Comparison of ENCODE assay signal across 12 mouse cellular contexts in the genomic region with DNA sequence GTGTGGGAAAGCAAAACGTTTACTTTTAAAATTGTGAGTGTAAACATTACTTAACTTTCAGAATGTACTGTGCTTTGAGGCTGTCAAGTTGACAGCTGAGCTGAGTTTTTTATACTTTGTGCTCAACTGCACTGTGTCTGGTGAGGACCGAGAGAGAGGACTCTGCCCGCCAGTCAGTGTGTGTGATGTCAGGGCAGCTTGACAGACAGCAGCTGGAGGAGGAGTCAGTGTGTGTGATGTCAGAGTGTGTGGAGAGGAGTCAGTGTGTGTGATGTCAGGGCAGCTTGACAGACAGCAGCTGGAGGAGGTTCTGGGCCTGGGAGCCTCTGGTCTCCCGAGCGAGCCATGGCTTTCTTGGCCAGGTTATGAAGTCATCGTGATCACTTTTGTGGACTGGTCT. TPM values are rescaled to one million over a fixed set of nuclear protein-coding genes. Genes with fewer than 3 reads are reported as not detected.
DNase-seq lines count a peak whose midpoint lies in the region; ATAC-seq and TF ChIP-seq lines count a peak whose summit lies in the region.
"Had no signal": no experiment of that assay in that cellular context is flagged by ENCODE, and none has a peak within 500 bp of the region (broad histone marks: within the 10 kb centered on the region; RNA-seq: fewer than 3 reads in every experiment).

No protein-coding gene starts in this region.

- peak; percentile 5; the same call in 1 of the 2 replicates for ATAC-seq in forebrain, postnatal 0 days
- no peak for ATAC-seq in forebrain, embryonic 15.5 days (replicated peaks)
- peak; percentile 5; the same call in 1 of the 2 replicates for ATAC-seq in limb, embryonic 13.5 days (ENCODE audit: low FRiP score, low read depth)
- no peak for ATAC-seq in cerebellum, adult (ENCODE audit: insufficient number of reproducible peaks, low FRiP score, low TSS enrichment)

- H3K27ac ChIP-seq in forebrain, postnatal 0 days (ENCODE audit: low read depth, low read length) = no peak overlapping the region
- no peak overlapping the region for H3K27ac ChIP-seq in forebrain, embryonic 15.5 days (replicated peaks)
- no peak overlapping the region for H3K27ac ChIP-seq in limb, embryonic 13.5 days
- no peak overlapping the region for H3K27ac ChIP-seq in limb, embryonic 10.5 days
- H3K27ac ChIP-seq: macrophage; neural tube, embryonic 12.5 days had no signal

- no peak for DNase-seq in forebrain, postnatal 0 days
- no peak for DNase-seq in limb, embryonic 10.5 days (ENCODE audit: low spot score)
- DNase-seq in kidney, postnatal 4 days = peak; percentile 19 to 34
- DNase-seq in lung, postnatal 36 days = peak; percentile 66
- no peak for DNase-seq in adrenal gland, postnatal 4 days (ENCODE audit: low spot score in 2 of 2)
- DNase-seq: B cell, adult 2 months; cerebellum, postnatal 36 days had no signal

- H3K4me1 ChIP-seq in forebrain, postnatal 0 days (ENCODE audit: insufficient read depth) = no peaks in the 10 kb centered on the region
- H3K4me1 ChIP-seq in forebrain, embryonic 15.5 days = no peaks in the 10 kb centered on the region
- no peaks in the 10 kb centered on the region for H3K4me1 ChIP-seq in limb, embryonic 13.5 days
- H3K4me1 ChIP-seq in limb, embryonic 10.5 days = no peaks in the 10 kb centered on the region
- H3K4me1 ChIP-seq: neural tube, embryonic 12.5 days had no signal

- H3K36me3 ChIP-seq in forebrain, postnatal 0 days (ENCODE audit: insufficient read depth) = peaks cover 36% of the 10 kb centered on the region
- peaks cover 46% of the 10 kb centered on the region for H3K36me3 ChIP-seq in forebrain, embryonic 15.5 days
- peaks cover 77% of the 10 kb centered on the region for H3K36me3 ChIP-seq in limb, embryonic 13.5 days
- H3K36me3 ChIP-seq in limb, embryonic 10.5 days = peaks cover 89% of the 10 kb centered on the region

- no peak overlapping the region for H3K9ac ChIP-seq in forebrain, postnatal 0 days
- no peak overlapping the region for H3K9ac ChIP-seq in forebrain, embryonic 15.5 days (replicated peaks)
- H3K9ac ChIP-seq in limb, embryonic 13.5 days = no peak overlapping the region
- H3K9ac ChIP-seq: neural tube, embryonic 12.5 days had no signal

- H3K27me3 ChIP-seq in forebrain, postnatal 0 days (ENCODE audit: insufficient read depth, low read length) = no peaks in the 10 kb centered on the region
- H3K27me3 ChIP-seq in forebrain, embryonic 15.5 days = no peaks in the 10 kb centered on the region
- H3K27me3 ChIP-seq in limb, embryonic 13.5 days = no peaks in the 10 kb centered on the region
- no peaks in the 10 kb centered on the region for H3K27me3 ChIP-seq in limb, embryonic 10.5 days (ENCODE audit: low read depth, poor library complexity, severe bottlenecking)
- H3K27me3 ChIP-seq: neural tube, embryonic 12.5 days had no signal

- H3K9me3 ChIP-seq in forebrain, postnatal 0 days (ENCODE audit: low read length) = no peaks in the 10 kb centered on the region
- H3K9me3 ChIP-seq in forebrain, embryonic 15.5 days = no peaks in the 10 kb centered on the region
- H3K9me3 ChIP-seq in limb, embryonic 13.5 days = no peaks in the 10 kb centered on the region
- H3K9me3 ChIP-seq in limb, embryonic 10.5 days (replicated peaks) = no peaks in the 10 kb centered on the region
- H3K9me3 ChIP-seq: neural tube, embryonic 12.5 days had no signal

- WGBS in forebrain, postnatal 0 days = 75% methylated on average over 6 of the region's 6 CpGs
- 84% methylated on average over 6 of the region's 6 CpGs for WGBS in forebrain, embryonic 15.5 days
- WGBS in limb, embryonic 13.5 days = 86% methylated on average over 6 of the region's 6 CpGs
- 89% methylated on average over 6 of the region's 6 CpGs for WGBS in limb, embryonic 10.5 days

- TF ChIP-seq CTCF in forebrain, postnatal 0 days (IDR thresholded peaks at IDR 0.05; ENCODE audit: low read depth) = no peak

- no peak overlapping the region for H3K4me2 ChIP-seq in forebrain, postnatal 0 days (ENCODE audit: low read depth)
- H3K4me2 ChIP-seq in forebrain, embryonic 15.5 days (replicated peaks) = no peak overlapping the region
- no peak overlapping the region for H3K4me2 ChIP-seq in limb, embryonic 13.5 days (replicated peaks)
- H3K4me2 ChIP-seq: neural tube, embryonic 12.5 days had no signal

- H3K4me3 ChIP-seq in forebrain, postnatal 0 days (ENCODE audit: low read depth, low read length) = no peak overlapping the region
- H3K4me3 ChIP-seq in forebrain, embryonic 15.5 days = no peak overlapping the region
- H3K4me3 ChIP-seq in limb, embryonic 13.5 days = no peak overlapping the region
- H3K4me3 ChIP-seq in limb, embryonic 10.5 days = no peak overlapping the region
- H3K4me3 ChIP-seq: neural tube, embryonic 12.5 days had no signal

RNA-seq across cellular contexts. Expression of a gene that starts 24.4 kb away (rescaled TPM):
- total RNA-seq in forebrain, postnatal 0 days (2014; rRNA removed) = 19.5 and 34.6 TPM in 2 replicates
- polyA plus RNA-seq in forebrain, postnatal 0 days (2015; fragmentation: Nextera tagmentation; extraction: Ambion mirVana) = 2.8 and 4.0 TPM in 2 replicates
- 7.5 and 9.0 TPM in 2 replicates for polyA plus RNA-seq in forebrain, embryonic 15.5 days (2015; fragmentation: Nextera tagmentation; extraction: Ambion mirVana)
- polyA plus RNA-seq in limb, embryonic 13.5 days (2015; fragmentation: Nextera tagmentation; extraction: Ambion mirVana) = 17.7 and 18.0 TPM in 2 replicates
- polyA plus RNA-seq in limb, embryonic 10.5 days (2016; fragmentation: Nextera tagmentation; extraction: Ambion mirVana) = 9.1 and 9.2 TPM in 2 replicates
- 10 to 100 TPM; 63.1 TPM for total RNA-seq in adrenal gland, postnatal 4 days (2021)

Comparison
In these comparisons a context has a peak if more than half of its experiments do, and no peak if none do; other contexts are left out.
1. ATAC-seq: peak in forebrain, postnatal 0 days (single experiment) and limb, embryonic 13.5 days (single experiment); none in forebrain, embryonic 15.5 days (single experiment) and cerebellum, adult (single experiment).
2. DNase-seq: peak in kidney, postnatal 4 days (2 of 2) and lung, postnatal 36 days (single experiment); none in forebrain, postnatal 0 days (single experiment), limb, embryonic 10.5 days (single experiment) and adrenal gland, postnatal 4 days (0 of 2).